Mouse (Mus musculus): ENCODE results near the gene Polr3h. TPM values are rescaled to one million over a fixed set of nuclear protein-coding genes. Genes with fewer than 3 reads are reported as not detected.

The Polr3h gene
- polyA plus RNA-seq, 1 experiment from 2014 or later = 68.2 TPM

DNA sequence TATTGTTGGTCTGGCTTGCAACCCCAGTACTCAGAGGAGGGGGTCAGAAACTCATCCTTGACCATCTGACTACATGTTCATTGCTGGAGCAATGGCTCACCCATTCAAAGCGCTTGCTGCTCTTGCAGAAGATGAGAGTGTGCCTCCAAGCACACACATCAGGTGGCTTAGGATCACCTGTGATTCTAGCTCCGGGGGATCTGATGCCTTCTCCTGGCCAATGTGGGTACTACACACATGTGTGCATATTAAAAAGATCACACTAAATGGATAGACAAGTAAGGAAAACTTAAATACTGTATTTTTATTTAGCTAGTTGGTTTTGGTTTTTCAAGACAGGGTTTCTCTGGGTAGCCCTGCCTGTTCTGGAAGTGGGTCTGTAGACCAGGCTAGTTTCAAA lies 15.0 kb upstream of the Polr3h start:
- H3K4me1 ChIP-seq (ENCODE audit: control insufficient read depth, insufficient read depth, low read length) = peaks cover 26% of the 10 kb centered on the region
- WGBS = 90% methylated on average over 2 of the region's 2 CpGs
- H3K27me3 ChIP-seq (ENCODE audit: control insufficient read depth, insufficient read depth, low read length) = no peaks in the 10 kb centered on the region
- no peak overlapping the region for H3K27ac ChIP-seq (replicated peaks; ENCODE audit: low read depth, low read length)
- ATAC-seq (ENCODE audit: insufficient number of reproducible peaks, low FRiP score, low TSS enrichment, low read depth) (no peak), DNase-seq (ENCODE audit: low spot score) (no peak)
- no peak overlapping the region for H3K4me2 ChIP-seq (ENCODE audit: low read depth, severe bottlenecking)
- no peaks in the 10 kb centered on the region for H3K9me3 ChIP-seq (ENCODE audit: control insufficient read depth, low read length)
- no peak overlapping the region for H3K9ac ChIP-seq (ENCODE audit: low read length)
- H3K36me3 ChIP-seq (ENCODE audit: control insufficient read depth, insufficient read depth, low read length) = no peaks in the 10 kb centered on the region
- H3K4me3 ChIP-seq (ENCODE audit: low read depth, low read length) = no peak overlapping the region

DNA sequence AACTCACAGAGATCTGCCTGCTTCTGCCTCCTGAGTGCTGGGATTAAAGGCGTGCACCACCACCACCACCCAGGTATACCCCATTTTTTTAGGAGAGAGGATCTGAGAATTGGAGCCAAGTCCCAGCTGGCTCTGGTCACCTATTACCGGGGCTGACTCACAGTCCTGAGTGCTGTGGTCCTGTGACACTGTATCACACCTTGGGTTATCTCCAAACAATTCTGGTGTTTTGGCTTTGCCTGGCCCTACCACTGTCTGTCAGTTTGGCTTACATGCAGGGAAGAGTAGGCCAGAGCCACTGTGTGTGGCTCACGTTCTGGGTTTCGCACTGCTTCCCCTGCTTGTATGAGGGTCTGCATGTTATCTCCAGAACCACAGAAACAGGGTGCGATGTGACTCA lies 14.2 kb upstream of the Polr3h start:
- DNase-seq (ENCODE audit: low spot score) (no peak), ATAC-seq (ENCODE audit: insufficient number of reproducible peaks, low FRiP score, low TSS enrichment, low read depth) (no peak)
- no peak overlapping the region for H3K4me2 ChIP-seq (ENCODE audit: low read depth, severe bottlenecking)
- no peak overlapping the region for H3K4me3 ChIP-seq (ENCODE audit: low read depth, low read length)
- H3K4me1 ChIP-seq (ENCODE audit: control insufficient read depth, insufficient read depth, low read length) = peaks cover 26% of the 10 kb centered on the region
- H3K27me3 ChIP-seq (ENCODE audit: control insufficient read depth, insufficient read depth, low read length) = no peaks in the 10 kb centered on the region
- no peak overlapping the region for H3K9ac ChIP-seq (ENCODE audit: low read length)
- no peaks in the 10 kb centered on the region for H3K36me3 ChIP-seq (ENCODE audit: control insufficient read depth, insufficient read depth, low read length)
- H3K9me3 ChIP-seq (ENCODE audit: control insufficient read depth, low read length) = no peaks in the 10 kb centered on the region
- 87% methylated on average over 5 of the region's 5 CpGs for WGBS
- no peak overlapping the region for H3K27ac ChIP-seq (replicated peaks; ENCODE audit: low read depth, low read length)

DNA sequence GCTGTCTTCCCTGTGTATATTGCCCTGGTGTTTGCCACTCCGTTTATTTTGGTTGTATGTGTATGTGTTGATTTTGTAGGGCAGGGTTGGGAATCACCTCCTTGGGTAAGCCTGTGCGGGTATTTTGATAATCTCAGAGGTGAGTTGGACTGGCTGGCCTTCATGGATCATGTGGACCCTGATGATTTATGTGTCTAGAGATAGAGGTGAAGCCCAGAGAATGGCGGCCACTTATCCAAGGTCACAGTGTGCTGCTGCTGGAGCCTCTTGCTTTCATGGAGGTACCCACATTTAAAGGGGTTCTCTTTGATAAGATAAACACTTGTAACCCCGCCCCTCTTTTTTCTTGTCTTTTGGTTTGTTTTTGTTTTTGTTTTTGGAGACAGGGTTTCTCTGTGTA lies 13.7 kb upstream of the Polr3h start:
- DNase-seq (ENCODE audit: low spot score) (no peak), ATAC-seq (ENCODE audit: insufficient number of reproducible peaks, low FRiP score, low TSS enrichment, low read depth) (no peak)
- 90% methylated on average over 4 of the region's 4 CpGs for WGBS
- Histone ChIP-seq H3K27me3 (ENCODE audit: control insufficient read depth, insufficient read depth, low read length) (no peaks in the 10 kb centered on the region), H3K9me3 (ENCODE audit: control insufficient read depth, low read length) (no peaks in the 10 kb centered on the region), H3K27ac (replicated peaks; ENCODE audit: low read depth, low read length) (no peak overlapping the region), H3K4me2 (ENCODE audit: low read depth, severe bottlenecking) (no peak overlapping the region), H3K36me3 (ENCODE audit: control insufficient read depth, insufficient read depth, low read length) (no peaks in the 10 kb centered on the region), H3K9ac (ENCODE audit: low read length) (no peak overlapping the region), H3K4me1 (ENCODE audit: control insufficient read depth, insufficient read depth, low read length) (peaks cover 26% of the 10 kb centered on the region), H3K4me3 (ENCODE audit: low read depth, low read length) (no peak overlapping the region)

DNA sequence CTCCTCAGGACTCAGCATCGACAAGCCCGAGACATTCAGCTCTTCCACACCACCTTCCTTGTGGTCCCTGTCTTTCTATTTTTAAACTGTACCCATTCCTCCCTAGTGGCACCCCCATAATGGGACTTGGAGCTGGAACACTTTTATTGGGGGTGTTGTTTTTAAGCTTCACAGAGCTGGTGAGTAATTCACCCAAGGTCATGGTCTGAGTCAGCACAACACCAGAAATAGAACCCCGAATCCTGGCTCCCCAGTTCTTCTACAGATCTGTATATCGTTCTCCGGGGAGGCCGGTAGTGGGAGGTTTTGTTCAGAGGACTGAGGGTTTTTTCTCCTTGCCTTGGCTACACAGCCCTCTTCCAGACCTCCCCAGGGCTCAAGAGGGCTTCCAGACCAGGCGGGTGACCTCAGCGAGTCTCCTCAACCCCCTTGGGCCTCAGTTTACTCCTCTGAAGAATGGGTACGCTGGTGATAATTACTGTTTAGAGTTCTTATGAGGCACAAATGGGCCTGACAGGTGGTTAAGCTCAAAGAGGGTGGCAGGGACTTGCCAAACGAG lies 13.2 kb upstream of the Polr3h start:
- Histone ChIP-seq H3K36me3 (ENCODE audit: control insufficient read depth, insufficient read depth, low read length) (no peaks in the 10 kb centered on the region), H3K9me3 (ENCODE audit: control insufficient read depth, low read length) (no peaks in the 10 kb centered on the region), H3K4me2 (ENCODE audit: low read depth, severe bottlenecking) (no peak overlapping the region), H3K4me3 (ENCODE audit: low read depth, low read length) (no peak overlapping the region), H3K9ac (ENCODE audit: low read length) (no peak overlapping the region), H3K27ac (replicated peaks; ENCODE audit: low read depth, low read length) (no peak overlapping the region), H3K4me1 (ENCODE audit: control insufficient read depth, insufficient read depth, low read length) (peaks cover 26% of the 10 kb centered on the region), H3K27me3 (ENCODE audit: control insufficient read depth, insufficient read depth, low read length) (no peaks in the 10 kb centered on the region)
- DNase-seq (ENCODE audit: low spot score) (no peak), ATAC-seq (ENCODE audit: insufficient number of reproducible peaks, low FRiP score, low TSS enrichment, low read depth) (no peak)
- WGBS = 84% methylated on average over 10 of the region's 10 CpGs

DNA sequence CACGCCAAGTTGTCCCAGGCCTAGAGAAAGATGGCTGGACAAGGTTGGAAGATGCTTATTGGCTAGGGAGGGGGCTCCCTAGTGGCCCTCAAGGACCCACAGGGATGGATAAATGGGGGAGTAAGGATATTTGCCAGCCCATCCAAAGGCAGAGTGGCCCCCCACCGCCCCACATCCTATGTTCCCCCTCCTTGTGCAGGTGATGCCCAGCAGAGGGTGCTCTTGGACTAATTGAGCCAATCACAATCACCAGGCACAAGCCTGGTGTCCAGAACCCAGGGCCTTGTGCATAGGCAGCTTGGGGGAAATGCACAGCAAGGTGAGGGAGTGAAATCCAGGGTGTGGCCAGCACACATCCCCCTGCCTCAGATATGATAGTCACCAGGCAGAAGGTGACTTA lies 12.2 kb upstream of the Polr3h start:
- Histone ChIP-seq H3K4me1 (ENCODE audit: control insufficient read depth, insufficient read depth, low read length) (peaks cover 23% of the 10 kb centered on the region), H3K9ac (ENCODE audit: low read length) (no peak overlapping the region), H3K9me3 (ENCODE audit: control insufficient read depth, low read length) (no peaks in the 10 kb centered on the region), H3K27me3 (ENCODE audit: control insufficient read depth, insufficient read depth, low read length) (no peaks in the 10 kb centered on the region), H3K4me3 (ENCODE audit: low read depth, low read length) (no peak overlapping the region), H3K27ac (replicated peaks; ENCODE audit: low read depth, low read length) (no peak overlapping the region), H3K4me2 (ENCODE audit: low read depth, severe bottlenecking) (no peak overlapping the region; the same call in 1 of the 2 replicates), H3K36me3 (ENCODE audit: control insufficient read depth, insufficient read depth, low read length) (no peaks in the 10 kb centered on the region)
- ATAC-seq (ENCODE audit: insufficient number of reproducible peaks, low FRiP score, low TSS enrichment, low read depth) = no peak
- DNase-seq (ENCODE audit: low spot score) = peak; percentile 72
- WGBS = 32% methylated on average over 2 of the region's 2 CpGs

DNA sequence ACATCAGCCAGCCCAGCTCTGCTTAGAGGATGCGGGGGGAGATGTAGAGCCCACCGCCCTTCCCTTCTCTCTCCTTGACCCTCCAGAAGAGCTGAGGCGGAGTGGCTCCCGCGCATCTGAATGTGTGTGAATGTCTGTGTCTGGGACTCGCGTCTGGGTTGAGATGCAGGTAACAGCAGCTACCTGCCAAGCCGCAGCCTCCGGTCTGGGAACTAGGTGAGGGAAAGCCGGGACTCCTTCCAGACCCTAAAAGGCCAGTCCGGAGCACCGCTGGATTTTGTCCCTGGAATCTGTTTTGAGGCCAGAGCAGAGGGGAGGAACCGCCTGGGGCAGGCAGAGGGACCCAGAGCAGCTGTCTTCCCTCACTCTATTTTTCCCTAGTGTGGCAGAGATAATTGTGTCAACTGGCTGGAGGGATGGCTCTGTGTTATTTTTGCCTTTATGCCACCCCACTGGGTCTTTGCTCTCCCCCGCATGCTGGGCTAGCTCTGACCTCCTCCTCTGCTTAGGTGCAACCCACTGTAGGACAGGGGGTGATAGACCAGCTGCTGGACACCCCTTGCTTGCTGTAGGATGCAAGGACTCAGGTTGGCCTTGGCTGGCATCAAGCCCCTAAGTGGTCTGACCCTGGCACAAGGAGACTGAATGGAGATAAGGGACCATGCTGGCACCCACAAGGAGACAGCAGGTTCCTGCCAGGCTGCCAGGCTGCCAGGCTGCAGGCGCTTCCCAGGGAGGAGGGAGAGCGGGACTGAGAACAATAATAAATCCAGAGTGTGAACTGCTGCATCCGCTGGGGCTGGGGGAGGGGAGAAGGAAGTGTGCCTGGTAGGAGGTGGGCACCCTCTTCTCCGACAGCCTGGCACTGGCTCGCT lies 11.3 kb upstream of the Polr3h start:
- H3K4me1 ChIP-seq (ENCODE audit: control insufficient read depth, insufficient read depth, low read length) = peaks cover 21% of the 10 kb centered on the region
- H3K4me2 ChIP-seq (ENCODE audit: low read depth, severe bottlenecking) = peak overlapping the region; percentile 74
- no peaks in the 10 kb centered on the region for H3K9me3 ChIP-seq (ENCODE audit: control insufficient read depth, low read length)
- no peak overlapping the region for H3K27ac ChIP-seq (replicated peaks; ENCODE audit: low read depth, low read length)
- H3K9ac ChIP-seq (ENCODE audit: low read length) = peak overlapping the region; percentile 62
- H3K27me3 ChIP-seq (ENCODE audit: control insufficient read depth, insufficient read depth, low read length) = no peaks in the 10 kb centered on the region
- ATAC-seq (ENCODE audit: insufficient number of reproducible peaks, low FRiP score, low TSS enrichment, low read depth) (no peak), DNase-seq (ENCODE audit: low spot score) (peak; percentile 31)
- H3K36me3 ChIP-seq (ENCODE audit: control insufficient read depth, insufficient read depth, low read length) = no peaks in the 10 kb centered on the region
- 7% methylated on average over 19 of the region's 19 CpGs for WGBS
- peak overlapping the region; percentile 37 for H3K4me3 ChIP-seq (ENCODE audit: low read depth, low read length)

DNA sequence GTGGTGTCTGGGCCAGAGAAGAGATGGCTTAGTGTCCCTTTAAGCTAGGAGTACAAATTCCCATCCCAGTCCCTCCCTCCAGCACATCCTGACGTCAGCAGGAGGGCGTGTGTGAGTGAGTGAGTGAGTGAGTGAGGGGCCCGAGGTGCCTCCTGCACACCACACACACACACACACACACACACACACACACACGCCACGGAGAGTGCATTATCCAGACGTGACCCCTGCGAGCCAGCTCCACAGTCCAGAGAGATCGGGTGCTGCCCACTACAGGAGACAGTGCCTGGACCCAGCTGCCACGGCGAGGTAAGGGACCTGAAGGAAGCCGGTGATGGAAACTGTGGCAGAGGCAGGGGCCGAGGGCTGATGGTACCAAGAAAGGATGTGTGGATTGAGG lies 10.6 kb upstream of the Polr3h start, which contains the start of gene Csdc2:
TSS of gene Csdc2 (plus strand) at position 81 of the 400 bp plus-strand sequence.
- ATAC-seq (ENCODE audit: insufficient number of reproducible peaks, low FRiP score, low TSS enrichment, low read depth) (peak; percentile 26; the same call in 1 of the 2 replicates), DNase-seq (ENCODE audit: low spot score) (peak; percentile 69)
- WGBS = 0% methylated on average over 12 of the region's 12 CpGs

DNA sequence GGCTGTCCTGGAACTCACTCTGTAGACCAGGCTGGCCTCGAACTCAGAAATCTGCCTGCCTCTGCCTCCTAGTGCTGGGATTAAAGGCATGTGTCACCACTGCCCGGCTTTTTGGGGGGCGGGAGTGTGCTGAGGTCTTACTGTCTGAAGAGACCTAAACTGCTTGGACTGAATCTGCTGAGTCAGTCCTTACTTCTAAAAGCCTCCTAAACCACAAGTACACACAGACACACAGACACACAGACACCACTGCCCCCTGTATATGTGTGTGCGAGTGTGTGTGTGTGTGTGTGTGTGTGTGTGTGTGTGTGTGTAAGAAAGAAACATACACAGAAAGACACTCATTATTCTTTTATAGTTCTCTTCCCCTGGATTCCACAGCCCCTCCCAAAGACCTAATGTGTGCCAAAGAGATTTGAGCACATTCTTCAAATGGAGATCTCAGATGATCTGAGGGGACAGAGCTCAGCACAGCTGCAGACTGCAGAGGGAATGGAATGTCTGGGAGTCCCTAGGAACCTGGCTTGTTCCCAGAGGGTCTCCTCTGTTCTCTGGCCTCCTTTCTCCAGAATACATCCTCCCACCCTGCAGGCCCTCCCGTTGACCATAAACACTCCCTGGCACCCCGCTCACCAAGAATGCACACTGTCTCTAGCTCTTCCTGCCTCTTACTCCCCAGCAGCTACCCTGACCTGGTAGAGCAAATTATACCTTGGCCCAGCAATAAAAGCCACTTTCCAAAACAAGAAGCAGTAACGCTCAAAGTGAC lies 10.0 kb upstream of the Polr3h start:
- Histone ChIP-seq H3K4me1 (ENCODE audit: control insufficient read depth, insufficient read depth, low read length) (peaks cover 21% of the 10 kb centered on the region), H3K9ac (ENCODE audit: low read length) (peak overlapping the region; percentile 62; the same call in 1 of the 2 replicates), H3K27me3 (ENCODE audit: control insufficient read depth, insufficient read depth, low read length) (no peaks in the 10 kb centered on the region), H3K4me3 (ENCODE audit: low read depth, low read length) (peak overlapping the region; percentile 37; the same call in 1 of the 2 replicates), H3K27ac (replicated peaks; ENCODE audit: low read depth, low read length) (no peak overlapping the region), H3K4me2 (ENCODE audit: low read depth, severe bottlenecking) (peak overlapping the region; percentile 74), H3K9me3 (ENCODE audit: control insufficient read depth, low read length) (no peaks in the 10 kb centered on the region), H3K36me3 (ENCODE audit: control insufficient read depth, insufficient read depth, low read length) (no peaks in the 10 kb centered on the region)
- WGBS = 55% methylated on average over 7 of the region's 7 CpGs
- ATAC-seq (ENCODE audit: insufficient number of reproducible peaks, low FRiP score, low TSS enrichment, low read depth) = 0 out of 2 replicates have a peak, but pooled peaks have one; percentile 12
- DNase-seq (ENCODE audit: low spot score) = no peak

More for the DNA sequence above, 10.6 kb upstream of the Polr3h start, which contains the start of gene Csdc2:
- no peaks in the 10 kb centered on the region for H3K9me3 ChIP-seq (ENCODE audit: control insufficient read depth, low read length)
- peak within 1 kb of the TSS; percentile 62 for H3K9ac ChIP-seq (ENCODE audit: low read length)
- no peaks in the 10 kb centered on the region for H3K36me3 ChIP-seq (ENCODE audit: control insufficient read depth, insufficient read depth, low read length)
- no peaks in the 10 kb centered on the region for H3K27me3 ChIP-seq (ENCODE audit: control insufficient read depth, insufficient read depth, low read length)
- peak within 1 kb of the TSS; percentile 37 for H3K4me3 ChIP-seq (ENCODE audit: low read depth, low read length)
- H3K4me2 ChIP-seq (ENCODE audit: low read depth, severe bottlenecking) = peak within 1 kb of the TSS; percentile 74
- peaks cover 21% of the 10 kb centered on the region for H3K4me1 ChIP-seq (ENCODE audit: control insufficient read depth, insufficient read depth, low read length)
- no peak within 1 kb of the TSS for H3K27ac ChIP-seq (replicated peaks; ENCODE audit: low read depth, low read length)

Data from limb, embryonic 11.5 days (tissue).